Mouse (Mus musculus) stomach, postnatal 0 days (tissue): ENCODE data around the gene Klc3. TPM values are rescaled to one million over a fixed set of nuclear protein-coding genes. Genes with fewer than 3 reads are reported as not detected.
A peak's percentile ranks its signal among the peaks of the same experiment; 100 is the strongest.

ENCODE experiments used
- ATAC-seq: fragments of 200-750 bp; cut with Nextera tagmentation; 2 replicates; pipeline ENCODE4 v1.8.0; 2017; ENCODE audit not compliant: low FRiP score, low TSS enrichment
- DNase-seq: peaks from one replicate; pipeline ENCODE4 v3.0.0-alpha.2; 2016; ENCODE audit warnings: low spot score
- H3K27ac ChIP-seq: fragments of 300-500 bp; sonication (generic); replicated peaks from 2 replicates; pipeline ENCODE4 v1.5.1; 2014; ENCODE audit warnings: mild to moderate bottlenecking, control low read depth
- H3K27me3 ChIP-seq: fragments of 300-500 bp; sonication (generic); 2 replicates; pipeline ENCODE4 v1.6.1; 2014; ENCODE audit warnings: low read length; ENCODE audit not compliant: control insufficient read depth, insufficient read depth
- H3K36me3 ChIP-seq: fragments of 300-500 bp; sonication (generic); 2 replicates; pipeline ENCODE4 v1.6.1; 2014; ENCODE audit warnings: low read length, mixed read lengths; ENCODE audit not compliant: control insufficient read depth, insufficient read depth
- H3K4me1 ChIP-seq: fragments of 300-500 bp; sonication (generic); replicated peaks from 2 replicates; pipeline ENCODE4 v1.6.1; 2014; ENCODE audit warnings: antibody characterized with exemption; ENCODE audit not compliant: control insufficient read depth, insufficient read depth
- H3K4me2 ChIP-seq: fragments of 300-500 bp; sonication (generic); replicated peaks from 2 replicates; pipeline ENCODE4 v1.6.1; 2014; ENCODE audit warnings: low read depth, mild to moderate bottlenecking, control low read depth, moderate library complexity
- H3K4me3 ChIP-seq: fragments of 300-500 bp; sonication (generic); 2 replicates; pipeline ENCODE4 v1.5.1; 2014; ENCODE audit warnings: low read depth, low read length, control low read depth
- H3K9ac ChIP-seq: fragments of 300-500 bp; sonication (generic); 2 replicates; pipeline ENCODE4 v1.6.1; 2014; ENCODE audit warnings: mild to moderate bottlenecking, low read length, control low read depth, mixed read lengths
- H3K9me3 ChIP-seq: fragments of 300-500 bp; sonication (generic); 2 replicates; pipeline ENCODE4 v1.6.1; 2016; ENCODE audit warnings: low read length; ENCODE audit not compliant: control insufficient read depth
- CTCF ChIP-seq: IDR thresholded peaks from 2 replicates; pipeline ENCODE4 v1.5.1; 2016; ENCODE audit warnings: antibody characterized with exemption, low read depth, mild to moderate bottlenecking, moderate library complexity
- EP300 ChIP-seq: optimal IDR thresholded peaks from 2 replicates; pipeline ENCODE3; 2016; ENCODE audit warnings: antibody characterized with exemption
- WGBS: fragments of 180-500 bp; shearing (Covaris S2); extraction: QIAGEN DNeasy Blood & Tissue Kit; methylation state at CpG from one replicate; pipeline ENCODE4 v1.1.7; 2014; 5-methylcytosine and 5-hydroxymethylcytosine counted together
- polyA plus RNA-seq: library from polyadenylated mRNA; unstranded; fragments of >200 nt; fragmentation: Nextera tagmentation; extraction: Ambion mirVana; gene quantifications from 2 replicates; pipeline ENCODE4 v1.2.1, GENCODE M21; 2015

The Klc3 gene
- polyA plus RNA-seq, 1 experiment from 2014 or later, result 24.3 TPM

- DNase-seq, result no peak
Measured at GRCm38 (mm10) chr7:19376019-19376418, 27.9 kb downstream of the Klc3 start.

GRCm38 (mm10) chr7:19375368-19375767 is 28.5 kb downstream of the Klc3 start:
- Histone ChIP-seq H3K4me3 (no peak overlapping the region), H3K36me3 (peaks cover 3% of the 10 kb centered on the region; the same call in 1 of the 2 replicates), H3K9ac (no peak overlapping the region), H3K27ac (no peak overlapping the region), H3K9me3 (no peaks in the 10 kb centered on the region), H3K4me1 (no peaks in the 10 kb centered on the region), H3K4me2 (no peak overlapping the region), H3K27me3 (no peaks in the 10 kb centered on the region)
- 0 out of 2 replicates have a peak, but pooled peaks have one; percentile 8 for ATAC-seq
- no peak for DNase-seq
- TF ChIP-seq EP300 (no peak), CTCF (no peak)
- 82% methylated on average over 18 of the region's 18 CpGs for WGBS

More at GRCm38 (mm10) chr7:19376019-19376418, 27.9 kb downstream of the Klc3 start:
- H3K4me2 ChIP-seq, result no peak overlapping the region
- no peak overlapping the region for H3K27ac ChIP-seq
- H3K4me1 ChIP-seq, result no peaks in the 10 kb centered on the region
- ATAC-seq, result peak; percentile 16; the same call in 1 of the 2 replicates
- H3K9me3 ChIP-seq, result no peaks in the 10 kb centered on the region
- 84% methylated on average over 4 of the region's 4 CpGs for WGBS
- no peak overlapping the region for H3K9ac ChIP-seq
- no peaks in the 10 kb centered on the region for H3K27me3 ChIP-seq
- peaks cover 3% of the 10 kb centered on the region; the same call in 1 of the 2 replicates for H3K36me3 ChIP-seq
- H3K4me3 ChIP-seq, result no peak overlapping the region
- TF ChIP-seq EP300, result no peak
- TF ChIP-seq CTCF, result no peak

GRCm38 (mm10) chr7:19373367-19373766 is 30.5 kb downstream of the Klc3 start:
- Histone ChIP-seq H3K4me2 (no peak overlapping the region), H3K27me3 (no peaks in the 10 kb centered on the region), H3K27ac (no peak overlapping the region), H3K9ac (no peak overlapping the region), H3K4me1 (peaks cover 2% of the 10 kb centered on the region; the same call in 1 of the 2 replicates), H3K36me3 (peaks cover 3% of the 10 kb centered on the region; the same call in 1 of the 2 replicates), H3K9me3 (no peaks in the 10 kb centered on the region), H3K4me3 (no peak overlapping the region)
- no peak for TF ChIP-seq EP300
- TF ChIP-seq CTCF, result no peak
- 86% methylated on average over 2 of the region's 2 CpGs for WGBS
- DNase-seq, result no peak
- ATAC-seq, result no peak

- Histone ChIP-seq H3K4me2 (peak overlapping the region; percentile 60), H3K4me1 (peaks cover 2% of the 10 kb centered on the region; the same call in 1 of the 2 replicates), H3K27me3 (no peaks in the 10 kb centered on the region), H3K9me3 (no peaks in the 10 kb centered on the region), H3K27ac (no peak overlapping the region), H3K36me3 (0 out of 2 replicates have a peak, but pooled peaks cover 3% of the 10 kb centered on the region), H3K4me3 (peak overlapping the region; percentile 33), H3K9ac (peak overlapping the region; percentile 50; the same call in 1 of the 2 replicates)
- TF ChIP-seq CTCF (peak; percentile 83), EP300 (no peak)
- 20% methylated on average over 46 of the region's 46 CpGs for WGBS
- ATAC-seq (peak; percentile 50), DNase-seq (peak; percentile 71)
Measured at GRCm38 (mm10) chr7:19369823-19370425, 34.0 kb downstream of the Klc3 start.

GRCm38 (mm10) chr7:19368380-19368779 is 35.5 kb downstream of the Klc3 start:
- 22% methylated on average over 16 of the region's 16 CpGs for WGBS
- no peaks in the 10 kb centered on the region for H3K9me3 ChIP-seq
- no peak overlapping the region for H3K27ac ChIP-seq
- no peaks in the 10 kb centered on the region for H3K27me3 ChIP-seq
- H3K4me2 ChIP-seq, result no peak overlapping the region
- peaks cover 2% of the 10 kb centered on the region; the same call in 1 of the 2 replicates for H3K4me1 ChIP-seq
- no peak for TF ChIP-seq CTCF
- TF ChIP-seq EP300, result no peak
- no peak overlapping the region for H3K9ac ChIP-seq
- DNase-seq (peak; percentile 62), ATAC-seq (no peak)
- 0 out of 2 replicates have a peak, but pooled peaks cover 3% of the 10 kb centered on the region for H3K36me3 ChIP-seq
- H3K4me3 ChIP-seq, result no peak overlapping the region

GRCm38 (mm10) chr7:19365376-19365775 is 38.5 kb downstream of the Klc3 start:
- Histone ChIP-seq H3K27me3 (no peaks in the 10 kb centered on the region), H3K4me1 (peaks cover 6% of the 10 kb centered on the region; the same call in 1 of the 2 replicates), H3K4me3 (no peak overlapping the region), H3K4me2 (no peak overlapping the region), H3K9me3 (no peaks in the 10 kb centered on the region), H3K36me3 (no peaks in the 10 kb centered on the region), H3K27ac (peak overlapping the region; percentile 80), H3K9ac (no peak overlapping the region)
- peak; percentile 69 for TF ChIP-seq EP300
- no peak for TF ChIP-seq CTCF
- ATAC-seq (peak; percentile 21; the same call in 1 of the 2 replicates), DNase-seq (peak; percentile 44)
- 52% methylated on average over 4 of the region's 4 CpGs for WGBS
